Mouse (Mus musculus): ENCODE data around the gene Ccng2. TPM values are rescaled to one million over a fixed set of nuclear protein-coding genes. Genes with fewer than 3 reads are reported as not detected.

Gene Ccng2
- polyA plus RNA-seq, 1 experiment from 2014 or later = 38.4 TPM

GRCm38 (mm10) chr5:93255759-93256265, 11.2 kb upstream of the Ccng2 start:
- Histone ChIP-seq H3K9me3 (ENCODE audit: control insufficient read depth, low read depth, low read length) (no peaks in the 10 kb centered on the region), H3K4me1 (ENCODE audit: control insufficient read depth, insufficient read depth, low read length) (no peaks in the 10 kb centered on the region), H3K36me3 (ENCODE audit: control insufficient read depth, insufficient read depth, low read length) (no peaks in the 10 kb centered on the region), H3K4me2 (replicated peaks; ENCODE audit: low read depth, low read length) (no peak overlapping the region), H3K4me3 (ENCODE audit: low read depth, low read length) (no peak overlapping the region), H3K27ac (ENCODE audit: low read length) (no peak overlapping the region), H3K9ac (replicated peaks; ENCODE audit: low read depth, low read length) (no peak overlapping the region), H3K27me3 (ENCODE audit: control insufficient read depth, insufficient read depth, low read length) (no peaks in the 10 kb centered on the region)
- 87% methylated on average over 5 of the region's 5 CpGs for WGBS
- no peak for ATAC-seq (ENCODE audit: insufficient number of reproducible peaks, insufficient read depth, low FRiP score, low read depth)

DNA sequence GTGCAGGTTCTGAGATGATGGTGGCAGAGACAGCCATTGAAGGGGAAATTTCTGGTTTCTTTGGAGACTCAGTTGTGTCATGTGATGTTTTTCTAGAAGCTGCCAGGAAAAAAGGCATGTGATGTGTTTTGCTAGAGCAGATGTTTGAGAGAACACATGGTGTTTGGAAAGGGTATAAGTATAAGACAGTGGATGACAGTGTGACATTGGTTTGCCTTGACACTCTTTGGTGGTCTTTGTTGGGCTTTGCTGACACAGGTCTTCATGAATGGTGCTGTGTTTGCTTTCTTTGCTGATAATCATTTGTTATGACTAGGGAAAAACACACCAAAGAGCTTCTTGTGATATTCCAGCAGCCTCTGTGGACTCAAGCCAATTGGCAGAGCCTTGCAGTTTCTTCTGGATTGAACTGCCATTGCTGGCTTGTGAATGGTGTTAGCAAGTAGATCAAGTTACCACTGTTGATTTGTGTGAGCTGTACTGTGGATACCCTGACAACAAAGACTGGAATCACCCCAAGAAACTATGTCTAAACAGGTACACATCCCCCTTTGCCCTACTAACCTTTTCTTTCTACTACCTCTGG, 10.1 kb upstream of the Ccng2 start:
- H3K4me3 ChIP-seq (ENCODE audit: low read depth, low read length) = no peak overlapping the region
- H3K4me1 ChIP-seq (ENCODE audit: control insufficient read depth, insufficient read depth, low read length) = no peaks in the 10 kb centered on the region
- no peaks in the 10 kb centered on the region for H3K36me3 ChIP-seq (ENCODE audit: control insufficient read depth, insufficient read depth, low read length)
- no peak overlapping the region for H3K27ac ChIP-seq (ENCODE audit: low read length)
- no peak for ATAC-seq (ENCODE audit: insufficient number of reproducible peaks, insufficient read depth, low FRiP score, low read depth)
- H3K27me3 ChIP-seq (ENCODE audit: control insufficient read depth, insufficient read depth, low read length) = no peaks in the 10 kb centered on the region
- H3K4me2 ChIP-seq (replicated peaks; ENCODE audit: low read depth, low read length) = no peak overlapping the region
- no peak overlapping the region for H3K9ac ChIP-seq (replicated peaks; ENCODE audit: low read depth, low read length)
- H3K9me3 ChIP-seq (ENCODE audit: control insufficient read depth, low read depth, low read length) = no peaks in the 10 kb centered on the region

- Histone ChIP-seq H3K4me3 (ENCODE audit: low read depth, low read length) (no peak overlapping the region), H3K4me1 (ENCODE audit: control insufficient read depth, insufficient read depth, low read length) (no peaks in the 10 kb centered on the region), H3K4me2 (replicated peaks; ENCODE audit: low read depth, low read length) (no peak overlapping the region), H3K9me3 (ENCODE audit: control insufficient read depth, low read depth, low read length) (no peaks in the 10 kb centered on the region), H3K36me3 (ENCODE audit: control insufficient read depth, insufficient read depth, low read length) (no peaks in the 10 kb centered on the region), H3K27me3 (ENCODE audit: control insufficient read depth, insufficient read depth, low read length) (no peaks in the 10 kb centered on the region), H3K9ac (replicated peaks; ENCODE audit: low read depth, low read length) (no peak overlapping the region), H3K27ac (ENCODE audit: low read length) (no peak overlapping the region)
- ATAC-seq (ENCODE audit: insufficient number of reproducible peaks, insufficient read depth, low FRiP score, low read depth) = no peak
These were observed 7.7 kb upstream of the Ccng2 start for GRCm38 (mm10) chr5:93259349-93259748.

DNA sequence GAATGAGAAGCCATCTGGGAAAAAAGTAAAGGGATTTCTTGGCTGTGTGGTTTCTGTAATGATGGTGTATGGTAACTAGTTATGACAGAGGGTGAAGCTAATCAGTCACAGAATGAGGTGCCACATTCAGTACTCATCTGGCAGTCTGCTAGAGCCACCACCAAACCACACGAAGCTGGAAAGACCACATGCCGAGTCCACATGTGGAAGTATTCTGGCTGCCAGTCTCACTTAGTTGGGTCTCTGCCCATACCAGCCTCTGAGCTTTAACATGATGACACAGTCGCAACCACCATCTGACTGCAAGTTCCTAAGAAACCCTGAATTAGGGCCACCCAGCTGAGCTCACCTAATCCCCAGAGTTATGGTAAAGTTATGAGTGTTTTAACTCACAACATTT, 6.1 kb upstream of the Ccng2 start:
- no peaks in the 10 kb centered on the region for H3K9me3 ChIP-seq (ENCODE audit: control insufficient read depth, low read depth, low read length)
- H3K9ac ChIP-seq (replicated peaks; ENCODE audit: low read depth, low read length) = no peak overlapping the region
- no peaks in the 10 kb centered on the region for H3K27me3 ChIP-seq (ENCODE audit: control insufficient read depth, insufficient read depth, low read length)
- no peak overlapping the region for H3K4me3 ChIP-seq (ENCODE audit: low read depth, low read length)
- peaks cover 2% of the 10 kb centered on the region; the same call in 1 of the 2 replicates for H3K4me1 ChIP-seq (ENCODE audit: control insufficient read depth, insufficient read depth, low read length)
- WGBS = 69% methylated on average over 3 of the region's 3 CpGs
- no peak overlapping the region for H3K27ac ChIP-seq (ENCODE audit: low read length)
- no peak for ATAC-seq (ENCODE audit: insufficient number of reproducible peaks, insufficient read depth, low FRiP score, low read depth)
- H3K36me3 ChIP-seq (ENCODE audit: control insufficient read depth, insufficient read depth, low read length) = no peaks in the 10 kb centered on the region
- H3K4me2 ChIP-seq (replicated peaks; ENCODE audit: low read depth, low read length) = no peak overlapping the region

DNA sequence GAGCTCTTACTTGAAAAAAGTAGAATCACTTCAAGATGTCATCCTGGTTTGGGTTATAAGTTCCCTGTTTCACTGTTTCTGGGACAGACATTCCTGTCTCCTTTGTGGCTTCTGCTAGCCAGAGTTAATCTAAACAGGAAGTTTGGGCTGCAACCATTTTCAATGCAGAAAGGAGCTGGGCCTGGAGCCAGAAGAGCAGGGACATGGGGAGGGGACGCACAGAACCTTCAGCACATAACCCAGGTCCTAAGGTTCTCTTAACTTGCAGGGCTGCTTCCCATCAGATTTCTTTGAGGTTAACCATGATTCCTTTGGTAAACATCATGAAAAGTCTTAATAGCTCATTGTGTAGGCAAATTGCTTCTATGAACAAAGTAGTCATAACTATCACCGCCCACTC, 4.3 kb upstream of the Ccng2 start:
- 72% methylated on average over 2 of the region's 2 CpGs for WGBS

DNA sequence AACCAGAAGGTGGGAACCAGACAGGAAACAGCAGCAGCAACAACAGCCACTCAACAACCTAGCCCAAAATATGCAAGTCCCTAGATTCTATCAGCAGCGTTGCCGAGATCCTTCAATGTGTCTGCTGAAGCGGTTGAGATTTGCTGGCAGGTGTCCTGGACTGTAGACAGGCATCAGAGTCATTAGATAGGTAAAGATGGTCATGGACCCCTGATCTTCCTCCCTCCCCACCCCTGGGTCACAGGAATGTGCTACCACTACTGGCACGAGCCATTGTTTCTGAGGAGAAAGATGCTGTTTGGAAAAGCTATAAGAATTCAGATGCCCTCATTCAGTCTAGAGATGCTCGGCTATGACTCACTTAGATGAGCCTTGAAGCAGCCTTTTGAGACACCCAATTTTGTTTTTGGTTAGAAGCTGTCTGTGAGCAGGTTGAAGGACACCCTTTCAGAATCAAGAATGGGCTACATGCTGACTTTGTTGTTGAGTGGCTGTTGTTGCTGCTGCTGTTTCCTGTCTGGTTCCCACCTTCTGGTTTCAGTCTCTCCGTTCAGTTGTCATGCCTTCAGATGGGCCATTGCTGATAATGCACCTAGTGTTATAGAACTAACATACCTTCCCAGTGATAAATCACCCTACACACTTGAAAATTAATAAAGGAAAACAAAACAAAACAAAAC, 3.5 kb upstream of the Ccng2 start:
- peaks cover 6% of the 10 kb centered on the region; the same call in 1 of the 2 replicates for H3K4me1 ChIP-seq (ENCODE audit: control insufficient read depth, insufficient read depth, low read length)
- no peaks in the 10 kb centered on the region for H3K9me3 ChIP-seq (ENCODE audit: control insufficient read depth, low read depth, low read length)
- no peak overlapping the region for H3K9ac ChIP-seq (replicated peaks; ENCODE audit: low read depth, low read length)
- WGBS = 83% methylated on average over 6 of the region's 6 CpGs
- no peaks in the 10 kb centered on the region for H3K27me3 ChIP-seq (ENCODE audit: control insufficient read depth, insufficient read depth, low read length)
- no peak overlapping the region for H3K4me3 ChIP-seq (ENCODE audit: low read depth, low read length)
- no peak for ATAC-seq (ENCODE audit: insufficient number of reproducible peaks, insufficient read depth, low FRiP score, low read depth)
- H3K36me3 ChIP-seq (ENCODE audit: control insufficient read depth, insufficient read depth, low read length) = no peaks in the 10 kb centered on the region
- no peak overlapping the region for H3K4me2 ChIP-seq (replicated peaks; ENCODE audit: low read depth, low read length)
- no peak overlapping the region for H3K27ac ChIP-seq (ENCODE audit: low read length)

More for the DNA sequence above, 4.3 kb upstream of the Ccng2 start:
- H3K36me3 ChIP-seq (ENCODE audit: control insufficient read depth, insufficient read depth, low read length) = no peaks in the 10 kb centered on the region
- no peak overlapping the region for H3K9ac ChIP-seq (replicated peaks; ENCODE audit: low read depth, low read length)
- H3K9me3 ChIP-seq (ENCODE audit: control insufficient read depth, low read depth, low read length) = no peaks in the 10 kb centered on the region
- no peak overlapping the region for H3K27ac ChIP-seq (ENCODE audit: low read length)
- no peak overlapping the region for H3K4me2 ChIP-seq (replicated peaks; ENCODE audit: low read depth, low read length)
- no peak for ATAC-seq (ENCODE audit: insufficient number of reproducible peaks, insufficient read depth, low FRiP score, low read depth)
- peaks cover 6% of the 10 kb centered on the region; the same call in 1 of the 2 replicates for H3K4me1 ChIP-seq (ENCODE audit: control insufficient read depth, insufficient read depth, low read length)
- H3K27me3 ChIP-seq (ENCODE audit: control insufficient read depth, insufficient read depth, low read length) = no peaks in the 10 kb centered on the region
- no peak overlapping the region for H3K4me3 ChIP-seq (ENCODE audit: low read depth, low read length)

GRCm38 (mm10) chr5:93264136-93264700, 2.8 kb upstream of the Ccng2 start:
- no peaks in the 10 kb centered on the region for H3K36me3 ChIP-seq (ENCODE audit: control insufficient read depth, insufficient read depth, low read length)
- H3K4me2 ChIP-seq (replicated peaks; ENCODE audit: low read depth, low read length) = no peak overlapping the region
- no peak overlapping the region for H3K27ac ChIP-seq (ENCODE audit: low read length)
- H3K4me1 ChIP-seq (ENCODE audit: control insufficient read depth, insufficient read depth, low read length) = peaks cover 6% of the 10 kb centered on the region; the same call in 1 of the 2 replicates
- H3K4me3 ChIP-seq (ENCODE audit: low read depth, low read length) = no peak overlapping the region
- no peak for ATAC-seq (ENCODE audit: insufficient number of reproducible peaks, insufficient read depth, low FRiP score, low read depth)
- no peaks in the 10 kb centered on the region for H3K27me3 ChIP-seq (ENCODE audit: control insufficient read depth, insufficient read depth, low read length)
- no peaks in the 10 kb centered on the region for H3K9me3 ChIP-seq (ENCODE audit: control insufficient read depth, low read depth, low read length)
- no peak overlapping the region for H3K9ac ChIP-seq (replicated peaks; ENCODE audit: low read depth, low read length)
- 61% methylated on average over 1 of the region's 1 CpGs for WGBS

DNA sequence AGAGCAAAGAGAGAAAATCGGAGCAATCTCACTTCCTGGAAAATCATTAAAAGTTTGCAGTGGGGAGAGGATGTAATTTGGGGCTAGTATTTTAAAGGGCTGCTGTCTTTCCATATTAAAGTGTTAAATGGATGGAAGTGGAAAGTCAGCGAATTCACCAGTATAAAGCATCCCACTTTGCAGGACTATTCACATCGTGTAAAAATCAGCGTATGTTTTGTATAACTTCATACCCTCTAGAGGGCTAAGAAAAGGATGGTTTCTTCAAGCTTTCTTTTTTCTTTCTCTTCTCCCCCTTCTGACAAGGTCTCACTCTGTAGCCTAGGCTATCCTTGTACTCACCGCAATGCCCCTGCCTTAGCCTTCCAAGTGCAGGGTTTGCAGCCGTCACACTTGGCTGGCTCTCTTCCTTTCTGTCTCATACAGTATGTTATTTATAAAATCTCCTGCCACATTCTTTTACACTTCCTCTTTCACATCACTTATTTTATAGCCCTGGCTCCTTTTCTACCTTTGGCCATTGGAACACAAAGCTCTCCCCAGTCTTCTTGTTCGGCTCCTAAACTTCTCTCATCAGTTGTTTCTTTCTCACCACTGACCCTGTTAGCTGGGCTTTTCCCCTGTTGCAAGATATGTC, 1.8 kb upstream of the Ccng2 start:
- no peak overlapping the region for H3K9ac ChIP-seq (replicated peaks; ENCODE audit: low read depth, low read length)
- no peak for ATAC-seq (ENCODE audit: insufficient number of reproducible peaks, insufficient read depth, low FRiP score, low read depth)
- 74% methylated on average over 7 of the region's 7 CpGs for WGBS
- no peaks in the 10 kb centered on the region for H3K27me3 ChIP-seq (ENCODE audit: control insufficient read depth, insufficient read depth, low read length)
- no peak overlapping the region for H3K4me3 ChIP-seq (ENCODE audit: low read depth, low read length)
- no peak overlapping the region for H3K27ac ChIP-seq (ENCODE audit: low read length)
- no peaks in the 10 kb centered on the region for H3K9me3 ChIP-seq (ENCODE audit: control insufficient read depth, low read depth, low read length)
- no peaks in the 10 kb centered on the region for H3K36me3 ChIP-seq (ENCODE audit: control insufficient read depth, insufficient read depth, low read length)
- H3K4me2 ChIP-seq (replicated peaks; ENCODE audit: low read depth, low read length) = no peak overlapping the region
- H3K4me1 ChIP-seq (ENCODE audit: control insufficient read depth, insufficient read depth, low read length) = peaks cover 14% of the 10 kb centered on the region
